Mouse (Mus musculus) thymus, postnatal 25 days (tissue): ENCODE data around the gene Ccn6.

Experiments used
- DNase-seq: peaks from one replicate; pipeline ENCODE4 v3.0.0; 2022

The Ccn6 gene

GRCm38 (mm10) chr10:39158306-39158705 lies 5.3 kb downstream of the Ccn6 start:
- DNase-seq: no peak

- no peak for DNase-seq
Observed at GRCm38 (mm10) chr10:39157321-39157720, 6.3 kb downstream of the Ccn6 start.

GRCm38 (mm10) chr10:39156719-39157118 lies 6.9 kb downstream of the Ccn6 start:
- no peak for DNase-seq

- DNase-seq: no peak
Observed at GRCm38 (mm10) chr10:39142216-39142615, 21.4 kb downstream of the Ccn6 start.

- DNase-seq: no peak
Observed at GRCm38 (mm10) chr10:39141401-39141800, 22.2 kb downstream of the Ccn6 start.

- no peak for DNase-seq
Observed at GRCm38 (mm10) chr10:39140843-39141242, 22.8 kb downstream of the Ccn6 start.

GRCm38 (mm10) chr10:39138761-39139160 lies 24.8 kb downstream of the Ccn6 start:
- DNase-seq: peak; percentile 48

GRCm38 (mm10) chr10:39137766-39138165 lies 25.8 kb downstream of the Ccn6 start:
- peak; percentile 46 for DNase-seq

GRCm38 (mm10) chr10:39133462-39134310 lies 29.9 kb downstream of the Ccn6 start, which contains the start of the genes Fam229b and Tube1:
TSS of gene Fam229b (minus strand) at chr10:39133914.
TSS of gene Tube1 (plus strand) at chr10:39133976.
- peak; percentile 91 for DNase-seq

GRCm38 (mm10) chr10:39121412-39121811 lies 42.2 kb downstream of the Ccn6 start:
- no peak for DNase-seq

GRCm38 (mm10) chr10:39109489-39109874 lies 54.1 kb downstream of the Ccn6 start:
- no peak for DNase-seq

GRCm38 (mm10) chr10:39108837-39109488 lies 54.6 kb downstream of the Ccn6 start:
- no peak for DNase-seq

- no peak for DNase-seq
Observed at GRCm38 (mm10) chr10:39106935-39107334, 56.7 kb downstream of the Ccn6 start.

GRCm38 (mm10) chr10:39106413-39106812 lies 57.2 kb downstream of the Ccn6 start:
- DNase-seq: no peak

- no peak for DNase-seq
Observed at GRCm38 (mm10) chr10:39104803-39105449, 58.7 kb downstream of the Ccn6 start.
